Mouse (Mus musculus) erythroblast, embryonic 14.5 days (primary cell): Measurements from ENCODE around the gene Dynlt1a.
"Not testable (repeated sequence)": the region's sequence is repeated elsewhere in the genome, so short reads cannot be mapped to it uniquely, and the experiment has no call there.

Experiments used
- GATA1 ChIP-seq: IDR thresholded peaks from 2 replicates; pipeline ENCODE4 v1.6.1; 2012; ENCODE audit warnings: low read length, inconsistent platforms, mixed read lengths
- TAL1 ChIP-seq: IDR thresholded peaks from 3 replicates; pipeline ENCODE4 v1.6.1; 2012; ENCODE audit warnings: low read length, inconsistent platforms, mixed read lengths

DNA sequence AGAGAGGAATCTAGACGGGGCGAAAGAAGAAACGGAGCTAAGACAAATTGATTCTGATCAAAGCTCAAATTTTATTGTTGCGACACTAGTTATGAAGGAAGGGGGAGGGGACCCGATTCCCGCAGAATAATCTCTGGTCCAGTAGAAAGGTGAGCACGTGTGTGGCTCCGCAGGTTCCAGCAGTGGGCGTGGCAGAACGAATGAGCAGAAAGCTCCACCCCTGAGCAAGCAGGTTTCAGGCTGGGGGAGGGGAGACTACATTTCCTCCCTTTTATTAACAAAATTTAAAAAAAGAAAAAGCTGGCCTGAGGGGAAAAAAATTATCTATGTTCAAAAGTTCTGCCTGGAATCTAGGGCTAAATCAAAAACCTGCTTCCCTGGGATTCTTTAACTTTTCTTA is 7.7 kb upstream of the Dynlt1a start:
- TF ChIP-seq GATA1, TAL1: not testable (repeated sequence)
